Mouse (Mus musculus) stomach, postnatal 0 days (tissue): ENCODE measurements around the gene Spp2.

ENCODE experiments used
- CTCF ChIP-seq: IDR thresholded peaks from 2 replicates; pipeline ENCODE4 v1.5.1; 2016; ENCODE audit warnings: antibody characterized with exemption, low read depth, mild to moderate bottlenecking, moderate library complexity
- EP300 ChIP-seq: optimal IDR thresholded peaks from 2 replicates; pipeline ENCODE3; 2016; ENCODE audit warnings: antibody characterized with exemption

DNA sequence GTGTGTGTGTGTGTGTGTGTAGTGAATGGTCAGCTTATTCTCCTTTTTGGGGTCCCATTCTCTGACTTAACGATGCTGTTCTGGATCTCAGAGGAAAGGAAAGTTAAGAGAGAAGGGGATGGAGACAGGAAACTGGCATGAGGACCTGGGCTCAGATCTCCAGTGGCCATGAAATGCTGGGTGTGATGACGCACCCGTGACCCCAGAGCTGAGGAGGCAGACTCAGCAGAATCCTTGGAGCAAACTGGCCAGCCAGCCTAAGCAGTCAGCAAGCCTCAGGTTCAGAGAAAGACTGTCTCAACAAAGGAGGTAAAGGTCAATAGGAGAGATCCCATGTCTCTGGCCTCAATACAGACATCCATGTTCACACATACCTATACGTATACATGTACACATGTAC lies 63.0 kb downstream of the Spp2 start:
- no peak for TF ChIP-seq CTCF
- TF ChIP-seq EP300: no peak
